Mouse (Mus musculus): ENCODE data around the gene Nfic. TPM values are rescaled to one million over a fixed set of nuclear protein-coding genes. Genes with fewer than 3 reads are reported as not detected.

Nfic gene
- polyA plus RNA-seq, 1 experiment: 19.4 TPM

DNA sequence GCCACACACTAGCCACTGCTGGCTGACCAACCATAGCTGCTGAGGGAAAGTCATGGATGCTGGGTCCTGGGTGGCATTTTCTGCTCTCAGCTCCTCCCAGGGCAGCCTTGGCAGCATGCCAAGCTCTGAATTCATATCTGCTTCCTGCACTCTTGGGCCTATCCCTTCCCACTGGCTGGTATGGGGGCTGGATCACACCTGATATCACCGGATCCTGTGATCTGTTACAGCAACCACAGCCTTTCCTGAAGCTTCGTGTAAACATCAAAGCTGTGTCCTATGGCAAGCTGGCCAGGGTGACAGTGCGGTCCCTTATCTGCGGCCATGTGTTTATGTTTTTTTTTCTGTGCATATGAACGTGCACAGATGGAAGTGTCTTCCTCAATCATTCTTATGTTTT lies 73.4 kb downstream of the Nfic start:
- Histone ChIP-seq H3K27me3 (ENCODE audit: control insufficient read depth, insufficient read depth, low read length) (no peaks in the 10 kb centered on the region), H3K36me3 (ENCODE audit: control insufficient read depth, insufficient read depth, low read length) (peaks cover 7% of the 10 kb centered on the region; the same call in 1 of the 2 replicates), H3K4me3 (ENCODE audit: low read depth, low read length) (no peak overlapping the region), H3K4me1 (ENCODE audit: control insufficient read depth, insufficient read depth, insufficient read length, low read length) (peaks cover 24% of the 10 kb centered on the region), H3K27ac (ENCODE audit: insufficient read depth, low read depth, low read length) (peak overlapping the region; percentile 24)
- no peak for TF ChIP-seq CTCF (IDR thresholded peaks at IDR 0.05; ENCODE audit: extremely low read depth, insufficient read length, insufficient replicate concordance, low read depth, low read length)
- TF ChIP-seq POLR2A (IDR thresholded peaks at IDR 0.05; ENCODE audit: low read depth, low read length): no peak
- 15% methylated on average over 5 of the region's 5 CpGs for WGBS

DNA sequence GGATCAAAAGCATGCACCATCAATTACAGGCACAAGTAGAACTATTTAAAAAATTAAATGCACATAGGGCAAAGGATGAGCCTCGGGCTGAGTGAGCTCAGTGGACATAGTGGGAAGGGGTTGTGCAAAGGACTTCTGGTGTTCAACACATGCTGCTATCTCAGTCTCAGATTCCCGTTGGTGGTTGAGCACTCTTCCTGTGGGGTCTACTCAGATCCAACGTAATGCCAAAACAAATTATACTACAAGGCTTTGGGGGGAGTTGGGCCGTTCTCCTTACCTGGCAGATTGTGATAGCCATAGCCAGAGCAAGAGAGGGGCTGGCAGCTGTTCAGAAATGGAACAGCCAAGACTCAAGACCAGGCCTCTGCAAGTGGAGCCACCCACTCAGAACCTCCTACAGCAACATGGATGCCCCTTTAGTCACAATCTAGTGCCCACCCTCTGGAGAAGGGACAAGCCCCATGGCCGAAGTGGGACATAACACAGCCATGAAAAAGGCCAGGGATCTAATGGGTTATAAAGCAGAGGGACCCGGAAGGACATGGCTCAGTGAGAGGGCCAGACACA lies 75.5 kb downstream of the Nfic start:
- 80% methylated on average over 6 of the region's 6 CpGs for WGBS
- Histone ChIP-seq H3K27ac (ENCODE audit: insufficient read depth, low read depth, low read length) (no peak overlapping the region), H3K27me3 (ENCODE audit: control insufficient read depth, insufficient read depth, low read length) (no peaks in the 10 kb centered on the region), H3K36me3 (ENCODE audit: control insufficient read depth, insufficient read depth, low read length) (0 out of 2 replicates have a peak, but pooled peaks cover 2% of the 10 kb centered on the region), H3K4me3 (ENCODE audit: low read depth, low read length) (no peak overlapping the region), H3K4me1 (ENCODE audit: control insufficient read depth, insufficient read depth, insufficient read length, low read length) (peaks cover 22% of the 10 kb centered on the region; the same call in 1 of the 2 replicates)
- TF ChIP-seq CTCF (IDR thresholded peaks at IDR 0.05; ENCODE audit: extremely low read depth, insufficient read length, insufficient replicate concordance, low read depth, low read length): no peak
- no peak for TF ChIP-seq POLR2A (IDR thresholded peaks at IDR 0.05; ENCODE audit: low read depth, low read length)

DNA sequence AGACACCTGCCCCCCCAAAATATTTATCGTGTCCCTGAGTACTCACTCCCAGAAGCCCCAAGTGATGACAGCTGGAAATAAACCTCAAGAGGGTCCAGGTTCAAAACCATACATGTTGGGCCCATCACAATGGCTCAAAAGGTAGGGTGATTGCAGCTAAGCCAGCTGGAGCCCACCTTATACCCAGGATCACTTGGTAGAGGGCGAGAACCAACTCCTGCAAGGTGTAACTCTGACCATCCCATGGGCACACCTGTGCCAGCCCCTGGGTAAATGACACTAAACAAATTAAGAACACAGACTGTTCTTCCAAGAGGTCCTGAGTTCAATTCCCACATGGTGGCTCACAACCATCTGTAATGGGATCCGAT lies 76.3 kb downstream of the Nfic start:
- Histone ChIP-seq H3K27me3 (ENCODE audit: control insufficient read depth, insufficient read depth, low read length) (no peaks in the 10 kb centered on the region), H3K27ac (ENCODE audit: insufficient read depth, low read depth, low read length) (peak overlapping the region; percentile 18; the same call in 1 of the 2 replicates), H3K4me1 (ENCODE audit: control insufficient read depth, insufficient read depth, insufficient read length, low read length) (peaks cover 21% of the 10 kb centered on the region; the same call in 1 of the 2 replicates), H3K36me3 (ENCODE audit: control insufficient read depth, insufficient read depth, low read length) (0 out of 2 replicates have a peak, but pooled peaks cover 2% of the 10 kb centered on the region), H3K4me3 (ENCODE audit: low read depth, low read length) (peak overlapping the region; percentile 80)
- 55% methylated on average over 3 of the region's 3 CpGs for WGBS
- TF ChIP-seq POLR2A (IDR thresholded peaks at IDR 0.05; ENCODE audit: low read depth, low read length): no peak
- no peak for TF ChIP-seq CTCF (IDR thresholded peaks at IDR 0.05; ENCODE audit: extremely low read depth, insufficient read length, insufficient replicate concordance, low read depth, low read length)

DNA sequence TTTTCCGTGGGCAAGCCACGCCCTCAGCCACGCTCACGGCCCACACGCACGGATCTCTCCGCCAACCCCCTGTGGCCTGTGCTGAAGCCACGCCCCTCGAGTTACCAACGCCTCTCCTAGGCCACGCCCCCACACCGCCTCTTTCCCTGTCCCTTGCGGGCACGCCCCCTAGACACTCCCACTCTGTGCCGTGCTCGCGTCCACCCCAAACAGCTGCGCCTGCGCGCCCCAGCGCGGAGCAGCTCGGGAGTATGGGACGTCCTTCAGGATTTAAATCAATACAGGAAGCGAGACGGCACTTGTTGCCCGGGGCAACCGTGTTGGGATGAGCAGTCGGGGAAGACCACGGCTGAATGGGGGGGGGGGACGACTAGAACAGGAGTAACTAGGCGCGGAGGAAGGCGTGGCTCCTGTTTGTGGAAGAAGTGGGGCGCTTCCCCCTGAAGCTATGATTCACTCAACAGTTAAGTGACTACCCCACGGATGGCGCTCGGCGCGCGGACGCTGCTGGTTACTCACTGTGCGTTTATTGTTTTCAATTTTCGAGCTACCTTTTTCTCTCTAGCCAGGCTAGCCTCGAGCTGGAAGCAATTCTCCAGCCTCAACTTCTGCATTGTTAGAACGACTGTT lies 76.8 kb downstream of the Nfic start:
- no peaks in the 10 kb centered on the region for H3K27me3 ChIP-seq (ENCODE audit: control insufficient read depth, insufficient read depth, low read length)
- H3K4me3 ChIP-seq (ENCODE audit: low read depth, low read length): peak overlapping the region; percentile 86
- WGBS: 1% methylated on average over 46 of the region's 46 CpGs
- peaks cover 5% of the 10 kb centered on the region for H3K36me3 ChIP-seq (ENCODE audit: control insufficient read depth, insufficient read depth, low read length)
- peaks cover 21% of the 10 kb centered on the region; the same call in 1 of the 2 replicates for H3K4me1 ChIP-seq (ENCODE audit: control insufficient read depth, insufficient read depth, insufficient read length, low read length)
- peak overlapping the region; percentile 18; the same call in 1 of the 2 replicates for H3K27ac ChIP-seq (ENCODE audit: insufficient read depth, low read depth, low read length)
- TF ChIP-seq POLR2A (IDR thresholded peaks at IDR 0.05; ENCODE audit: low read depth, low read length) (no peak; the same call in 1 of the 2 replicates), CTCF (IDR thresholded peaks at IDR 0.05; ENCODE audit: extremely low read depth, insufficient read length, insufficient replicate concordance, low read depth, low read length) (no peak)

DNA sequence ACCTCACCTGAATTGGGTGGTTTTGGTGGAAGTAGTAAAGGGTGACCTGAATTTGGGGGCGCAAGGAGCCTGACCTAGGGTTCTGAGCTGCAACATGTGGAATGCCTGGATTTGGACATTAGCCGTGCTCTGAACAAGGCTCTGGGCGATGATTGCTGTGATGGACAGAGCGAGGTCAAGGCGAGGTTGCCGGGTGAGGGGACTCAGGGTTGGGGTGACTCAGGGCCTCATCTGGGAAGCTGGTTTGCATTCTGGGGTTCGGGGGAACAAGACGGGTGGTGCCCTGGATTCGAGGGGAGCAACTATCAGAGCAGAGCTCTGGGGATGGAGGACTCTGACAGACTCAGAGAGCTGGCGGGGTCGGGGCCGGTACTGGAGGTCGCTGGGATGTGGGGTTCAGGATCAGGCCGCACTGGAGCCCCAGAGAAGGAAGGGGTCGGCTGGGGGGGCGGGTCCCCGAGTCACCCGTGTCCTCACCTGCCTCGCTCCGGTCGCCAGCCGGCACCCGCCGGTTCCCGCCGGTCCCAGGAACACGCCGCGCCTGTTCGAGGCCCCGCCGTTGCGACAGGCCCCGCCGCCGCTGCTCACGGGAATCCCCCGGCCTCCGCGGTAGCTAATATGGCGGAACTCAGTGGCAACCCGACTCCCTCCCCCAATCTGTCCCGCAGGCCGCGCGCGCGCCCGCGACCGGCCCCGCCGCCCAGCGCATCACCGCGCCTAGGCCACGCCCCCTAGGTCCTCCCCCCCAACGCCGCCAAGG lies 77.5 kb downstream of the Nfic start, which contains the start of gene Fzr1:
Gene Fzr1 (minus strand): TSS at position 724 of the 760 bp plus-strand sequence.
- H3K27ac ChIP-seq (ENCODE audit: insufficient read depth, low read depth, low read length): peak within 1 kb of the TSS; percentile 18
- TF ChIP-seq CTCF (IDR thresholded peaks at IDR 0.05; ENCODE audit: extremely low read depth, insufficient read length, insufficient replicate concordance, low read depth, low read length) (no peak), POLR2A (IDR thresholded peaks at IDR 0.05; ENCODE audit: low read depth, low read length) (peak; percentile 74)
- no peaks in the 10 kb centered on the region for H3K27me3 ChIP-seq (ENCODE audit: control insufficient read depth, insufficient read depth, low read length)
- H3K36me3 ChIP-seq (ENCODE audit: control insufficient read depth, insufficient read depth, low read length): peaks cover 7% of the 10 kb centered on the region
- peak within 1 kb of the TSS; percentile 86 for H3K4me3 ChIP-seq (ENCODE audit: low read depth, low read length)
- WGBS: 1% methylated on average over 57 of the region's 59 CpGs
- peaks cover 21% of the 10 kb centered on the region; the same call in 1 of the 2 replicates for H3K4me1 ChIP-seq (ENCODE audit: control insufficient read depth, insufficient read depth, insufficient read length, low read length)

DNA sequence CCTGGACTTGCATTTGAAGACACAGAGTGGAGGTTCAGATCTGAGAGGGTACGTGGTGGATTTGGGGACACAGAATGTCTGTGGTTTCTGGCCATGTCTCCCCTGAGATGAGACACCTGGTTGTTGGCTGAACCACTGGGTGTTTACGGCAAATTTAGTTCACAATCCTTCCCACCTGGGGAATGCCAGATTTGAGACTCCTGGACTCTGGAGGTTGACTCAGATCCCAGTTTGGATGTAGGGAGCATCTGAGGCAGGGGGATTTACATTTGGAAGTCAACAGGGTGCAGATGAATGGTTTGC lies 78.1 kb downstream of the Nfic start:
- peaks cover 7% of the 10 kb centered on the region for H3K36me3 ChIP-seq (ENCODE audit: control insufficient read depth, insufficient read depth, low read length)
- H3K27me3 ChIP-seq (ENCODE audit: control insufficient read depth, insufficient read depth, low read length): no peaks in the 10 kb centered on the region
- peak overlapping the region; percentile 2; the same call in 1 of the 2 replicates for H3K27ac ChIP-seq (ENCODE audit: insufficient read depth, low read depth, low read length)
- H3K4me1 ChIP-seq (ENCODE audit: control insufficient read depth, insufficient read depth, insufficient read length, low read length): peaks cover 21% of the 10 kb centered on the region; the same call in 1 of the 2 replicates
- 18% methylated on average over 2 of the region's 2 CpGs for WGBS
- H3K4me3 ChIP-seq (ENCODE audit: low read depth, low read length): peak overlapping the region; percentile 86
- TF ChIP-seq POLR2A (IDR thresholded peaks at IDR 0.05; ENCODE audit: low read depth, low read length): no peak
- TF ChIP-seq CTCF (IDR thresholded peaks at IDR 0.05; ENCODE audit: extremely low read depth, insufficient read length, insufficient replicate concordance, low read depth, low read length): no peak
